Mouse (Mus musculus): Measurements from ENCODE around the gene Gpr173.

DNA sequence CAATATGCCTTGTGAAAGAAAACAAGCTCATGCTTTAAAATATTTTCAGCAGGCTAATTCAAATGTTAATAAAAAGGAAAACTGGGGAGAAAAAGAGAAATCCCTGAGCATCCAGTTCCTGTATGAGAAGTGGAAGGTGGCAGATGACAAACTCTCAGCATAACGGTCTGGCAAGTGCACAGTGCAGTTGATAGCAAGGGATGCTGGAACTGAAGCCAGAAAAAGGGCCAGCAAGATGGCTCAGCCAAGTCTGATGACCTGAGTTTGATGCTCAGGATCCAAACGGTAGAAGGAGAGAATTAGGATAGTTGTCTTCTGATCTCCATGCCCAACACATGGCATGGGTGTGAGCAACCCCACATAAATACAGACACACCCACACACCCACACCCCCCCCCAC is 31.6 kb upstream of the Gpr173 start:
- no peak for TF ChIP-seq USF1 (IDR thresholded peaks at IDR 0.05; ENCODE audit: low read depth)
- TF ChIP-seq CTCF (IDR thresholded peaks at IDR 0.05; ENCODE audit: control insufficient read depth, insufficient read depth, insufficient read length), result no peak
- TF ChIP-seq MYOG (IDR thresholded peaks at IDR 0.05; ENCODE audit: control insufficient read depth, extremely low read depth, insufficient read length), result no peak
- TF ChIP-seq MAX (IDR thresholded peaks at IDR 0.05), result no peak

All from C2C12 (cell line).